Mouse (Mus musculus) midbrain, embryonic 16.5 days (tissue): ENCODE measurements at regions not wholly inside any gene's neighbourhood (a gene's known extent, or its start where the extent isn't known, plus 50 kb on each side); places are given as distances from the start of the nearest gene placed in this dataset.

ENCODE experiments used
- ATAC-seq: fragments of 200-750 bp; cut with Nextera tagmentation; 2 replicates; pipeline ENCODE4 v1.8.0; 2017; ENCODE audit warnings: moderate TSS enrichment
- H3K27ac ChIP-seq: fragments of 300-500 bp; sonication (generic); 2 replicates; pipeline ENCODE4 v1.5.1; 2014; ENCODE audit warnings: mild to moderate bottlenecking, low read length, mixed read lengths
- H3K27me3 ChIP-seq: fragments of 300-500 bp; sonication (generic); 2 replicates; pipeline ENCODE4 v1.6.1; 2014; ENCODE audit warnings: low read depth, low read length, mixed read lengths; ENCODE audit not compliant: control insufficient read depth, insufficient read depth
- H3K36me3 ChIP-seq: fragments of 300-500 bp; sonication (generic); 2 replicates; pipeline ENCODE4 v1.6.1; 2014; ENCODE audit warnings: mild to moderate bottlenecking, low read length, moderate library complexity, mixed read lengths; ENCODE audit not compliant: control insufficient read depth, insufficient read depth
- H3K4me1 ChIP-seq: fragments of 300-500 bp; sonication (generic); 2 replicates; pipeline ENCODE4 v1.6.1; 2014; ENCODE audit warnings: mild to moderate bottlenecking, low read length, mixed read lengths; ENCODE audit not compliant: control insufficient read depth, insufficient read depth
- H3K4me2 ChIP-seq: fragments of 300-500 bp; sonication (generic); 2 replicates; pipeline ENCODE4 v1.6.1; 2014; ENCODE audit warnings: mild to moderate bottlenecking, low read length, mixed read lengths
- H3K4me3 ChIP-seq: fragments of 300-500 bp; sonication (generic); 2 replicates; pipeline ENCODE4 v1.5.1; 2014; ENCODE audit warnings: low read depth, mild to moderate bottlenecking, low read length, moderate library complexity, mixed read lengths
- H3K9ac ChIP-seq: fragments of 300-500 bp; sonication (generic); 2 replicates; pipeline ENCODE4 v1.6.1; 2014; ENCODE audit warnings: low read depth, low read length, mixed read lengths
- H3K9me3 ChIP-seq: fragments of 300-500 bp; sonication (generic); replicated peaks from 2 replicates; pipeline ENCODE4 v1.6.1; 2014; ENCODE audit warnings: mild to moderate bottlenecking, low read length, mixed read lengths; ENCODE audit not compliant: control insufficient read depth, poor library complexity, severe bottlenecking
- whole genome bisulfite sequencing: fragments of 180-500 bp; shearing (Covaris S2); extraction: QIAGEN DNeasy Blood & Tissue Kit; methylation state at CpG from one replicate; pipeline ENCODE4 v1.1.7; 2014; 5-methylcytosine and 5-hydroxymethylcytosine counted together

DNA sequence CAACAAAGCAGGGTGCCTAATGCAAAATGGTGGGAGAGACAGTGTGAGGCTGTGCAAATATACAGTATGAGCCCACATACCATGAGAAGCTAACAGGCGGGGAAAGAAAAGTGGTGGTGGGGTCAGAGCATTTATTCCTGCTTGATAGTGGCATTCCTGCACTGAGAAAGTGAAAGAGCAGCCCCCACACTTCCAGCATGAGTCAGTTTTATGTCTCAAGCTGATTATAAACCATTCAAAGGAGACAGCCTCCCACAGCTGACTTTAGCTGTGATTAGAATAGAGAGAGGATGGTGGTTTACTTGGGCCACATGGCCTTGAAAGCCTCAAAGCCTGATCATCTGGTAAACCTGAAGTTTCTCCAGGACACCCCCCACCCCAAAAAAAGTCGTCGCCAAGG, 64.4 kb downstream of the Gm43517 start:
- WGBS: 74% methylated on average over 3 of the region's 3 CpGs
- Histone ChIP-seq H3K36me3 (no peaks in the 10 kb centered on the region), H3K27me3 (no peaks in the 10 kb centered on the region), H3K4me1 (no peaks in the 10 kb centered on the region), H3K9ac (no peak overlapping the region), H3K4me3 (no peak overlapping the region), H3K9me3 (no peaks in the 10 kb centered on the region), H3K4me2 (no peak overlapping the region), H3K27ac (no peak overlapping the region)
- no peak for ATAC-seq

DNA sequence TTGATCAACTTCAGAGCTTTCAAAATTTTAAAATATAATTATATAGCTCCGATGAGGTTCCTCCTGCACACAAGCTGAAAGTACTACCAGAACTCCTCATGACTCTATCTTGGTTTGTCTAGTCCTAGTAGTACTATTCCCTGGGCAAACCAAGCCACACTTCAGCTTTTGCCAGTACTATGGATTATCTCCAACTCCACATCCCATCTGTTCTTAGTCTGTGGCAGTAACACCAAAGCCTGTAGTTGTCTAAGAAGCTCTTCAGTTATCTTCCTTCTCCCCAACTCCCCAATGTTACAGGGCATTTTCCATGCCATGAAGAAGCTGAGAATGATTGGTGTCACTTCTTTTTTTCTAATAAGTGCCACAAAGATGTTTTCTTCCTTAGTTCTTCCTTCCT, 83.1 kb downstream of the Gm43517 start:
- no peak for ATAC-seq
- Histone ChIP-seq H3K27ac (no peak overlapping the region), H3K4me2 (no peak overlapping the region), H3K9me3 (no peaks in the 10 kb centered on the region), H3K4me1 (no peaks in the 10 kb centered on the region), H3K9ac (no peak overlapping the region), H3K36me3 (no peaks in the 10 kb centered on the region), H3K4me3 (no peak overlapping the region), H3K27me3 (no peaks in the 10 kb centered on the region)
- WGBS: 97% methylated on average over 1 of the region's 1 CpGs

DNA sequence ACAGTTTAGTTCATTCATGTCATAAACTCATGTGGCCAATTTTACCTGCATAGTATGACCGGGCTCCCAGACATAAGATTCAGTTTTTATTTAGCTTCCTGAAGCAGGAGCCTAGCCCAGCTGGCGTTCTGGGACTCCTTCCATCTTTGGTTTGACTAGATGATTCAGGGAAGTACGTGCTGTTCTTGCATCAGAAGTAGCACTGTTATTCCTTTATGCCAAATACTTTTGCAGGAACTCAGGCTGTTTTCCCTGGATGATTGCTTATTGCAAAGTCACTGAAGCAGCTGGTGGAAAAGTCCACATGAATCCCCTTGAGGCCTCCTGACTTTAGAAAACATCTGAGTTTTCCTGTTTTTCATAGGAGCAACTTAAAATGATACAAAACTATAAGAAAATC, 88.4 kb downstream of the Gm43517 start:
- H3K4me2 ChIP-seq: no peak overlapping the region
- H3K4me1 ChIP-seq: no peaks in the 10 kb centered on the region
- no peak overlapping the region for H3K4me3 ChIP-seq
- H3K27ac ChIP-seq: no peak overlapping the region
- H3K27me3 ChIP-seq: no peaks in the 10 kb centered on the region
- H3K9me3 ChIP-seq: no peaks in the 10 kb centered on the region
- WGBS: 80% methylated on average over 3 of the region's 3 CpGs
- H3K9ac ChIP-seq: no peak overlapping the region
- H3K36me3 ChIP-seq: no peaks in the 10 kb centered on the region
- no peak for ATAC-seq

DNA sequence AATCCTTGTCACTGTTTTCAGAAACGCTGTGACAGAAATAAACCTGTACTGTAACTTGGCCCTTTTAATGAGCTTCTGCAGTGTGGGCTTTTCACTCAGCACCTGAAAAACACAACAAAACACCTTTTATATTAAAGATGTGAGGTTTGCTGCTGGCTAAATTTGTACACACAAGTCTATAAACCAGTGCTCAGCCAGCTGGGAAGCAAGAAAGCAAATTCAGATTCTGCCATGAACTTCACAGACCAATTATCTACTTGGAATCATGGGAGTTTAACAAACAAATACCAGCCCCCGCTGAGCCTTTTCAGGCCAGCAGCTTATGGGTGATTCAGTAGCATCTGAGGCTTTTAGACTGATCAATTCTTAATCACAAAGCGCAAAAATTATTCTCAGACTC, 95.7 kb downstream of the Gm43517 start:
- H3K4me2 ChIP-seq: no peak overlapping the region; the same call in 1 of the 2 replicates
- no peaks in the 10 kb centered on the region for H3K9me3 ChIP-seq
- H3K27ac ChIP-seq: no peak overlapping the region
- H3K9ac ChIP-seq: no peak overlapping the region
- WGBS: 36% methylated on average over 3 of the region's 3 CpGs
- no peak for ATAC-seq
- no peak overlapping the region for H3K4me3 ChIP-seq
- H3K36me3 ChIP-seq: no peaks in the 10 kb centered on the region
- H3K27me3 ChIP-seq: no peaks in the 10 kb centered on the region
- H3K4me1 ChIP-seq: peaks cover 5% of the 10 kb centered on the region

GRCm38 (mm10) chr12:49481151-49481550, 96.2 kb downstream of the Gm43517 start:
- no peak for ATAC-seq

DNA sequence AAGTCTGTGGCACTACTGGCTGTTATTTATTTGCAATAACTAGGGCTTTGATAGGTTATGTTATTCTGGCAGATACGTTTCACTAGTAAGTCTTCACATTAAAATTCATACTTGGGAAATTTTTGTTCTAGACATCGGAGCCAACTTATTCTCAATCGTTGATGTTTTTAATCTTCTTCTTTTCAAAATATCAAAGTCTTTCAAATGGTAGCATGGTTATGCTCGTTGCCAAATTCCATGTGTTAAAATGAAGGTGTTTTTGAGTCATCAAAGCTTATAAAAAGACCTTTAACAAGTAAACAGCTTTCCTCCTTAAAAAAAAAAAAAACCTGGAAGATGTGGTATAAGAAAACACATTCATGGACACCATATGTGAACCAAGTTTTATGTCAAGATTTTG, 97.4 kb downstream of the Gm43517 start:
- no peak overlapping the region for H3K4me3 ChIP-seq
- H3K4me1 ChIP-seq: peaks cover 5% of the 10 kb centered on the region
- no peak overlapping the region for H3K4me2 ChIP-seq
- no peak overlapping the region for H3K27ac ChIP-seq
- WGBS: 81% methylated on average over 4 of the region's 4 CpGs
- no peaks in the 10 kb centered on the region for H3K9me3 ChIP-seq
- no peaks in the 10 kb centered on the region for H3K27me3 ChIP-seq
- no peak for ATAC-seq
- H3K36me3 ChIP-seq: no peaks in the 10 kb centered on the region
- no peak overlapping the region for H3K9ac ChIP-seq

More at GRCm38 (mm10) chr12:49481151-49481550, 96.2 kb downstream of the Gm43517 start:
- H3K27me3 ChIP-seq: no peaks in the 10 kb centered on the region
- no peak overlapping the region for H3K27ac ChIP-seq
- 37% methylated on average over 8 of the region's 8 CpGs for WGBS
- no peak overlapping the region for H3K9ac ChIP-seq
- peak overlapping the region; percentile 8; the same call in 1 of the 2 replicates for H3K4me2 ChIP-seq
- no peaks in the 10 kb centered on the region for H3K36me3 ChIP-seq
- no peak overlapping the region for H3K4me3 ChIP-seq
- H3K9me3 ChIP-seq: no peaks in the 10 kb centered on the region
- peaks cover 5% of the 10 kb centered on the region for H3K4me1 ChIP-seq

DNA sequence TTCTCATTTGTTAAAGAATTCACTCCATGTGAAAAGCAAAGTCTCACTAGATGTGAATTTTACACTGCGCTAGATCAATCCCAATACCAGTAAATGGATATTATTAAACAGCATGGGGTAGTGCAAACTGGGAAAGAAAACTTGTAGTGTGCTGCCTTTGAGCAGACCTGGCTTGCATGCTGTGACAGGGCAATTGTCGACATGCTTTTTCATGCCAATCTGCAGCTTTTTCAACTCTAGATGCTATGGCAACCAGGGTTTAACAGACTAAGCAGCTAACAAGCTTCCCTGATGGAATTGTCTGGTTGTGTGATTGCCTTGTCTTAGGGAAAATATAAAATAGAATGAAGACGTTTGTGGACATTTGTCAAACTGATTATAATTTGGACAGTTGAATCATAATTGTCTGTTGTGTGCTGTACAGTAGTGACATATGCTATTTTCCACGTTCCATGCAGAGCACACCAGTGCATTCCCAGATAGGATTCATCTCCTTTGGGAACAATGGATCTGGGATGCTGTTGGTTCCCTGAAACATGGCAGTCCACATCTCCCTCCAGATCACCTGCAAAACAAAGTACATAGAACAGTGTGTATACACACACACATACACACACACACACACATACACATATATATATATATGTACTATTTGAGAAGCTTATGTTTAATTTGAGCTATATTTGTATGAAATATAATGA, 99.2 kb downstream of the Gm43517 start:
- Histone ChIP-seq H3K4me2 (no peak overlapping the region), H3K4me3 (no peak overlapping the region), H3K27ac (peak overlapping the region; percentile 47; the same call in 1 of the 2 replicates), H3K27me3 (no peaks in the 10 kb centered on the region), H3K4me1 (peaks cover 5% of the 10 kb centered on the region), H3K36me3 (no peaks in the 10 kb centered on the region), H3K9me3 (no peaks in the 10 kb centered on the region), H3K9ac (no peak overlapping the region)
- 13% methylated on average over 4 of the region's 4 CpGs for WGBS
- peak; percentile 92 for ATAC-seq

DNA sequence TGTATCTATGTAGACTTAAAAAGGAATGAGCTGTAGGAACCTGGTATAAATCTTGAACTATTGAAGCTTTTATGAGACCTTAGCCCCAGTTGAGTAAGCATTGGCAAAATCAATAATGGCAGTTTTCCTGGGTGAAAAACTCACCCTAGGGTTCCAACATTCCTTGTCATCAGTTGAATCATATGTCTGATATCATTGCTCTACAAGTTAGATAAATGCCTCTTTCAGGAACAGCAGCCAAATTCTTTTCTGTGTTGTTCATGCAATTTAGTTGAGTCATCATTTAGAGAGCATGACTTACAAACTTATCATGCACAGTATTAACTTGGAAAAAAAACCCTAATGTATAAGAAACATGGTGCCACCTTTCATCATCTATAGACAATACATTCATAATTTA, 128.2 kb downstream of the Gm43517 start:
- no peak overlapping the region for H3K4me2 ChIP-seq
- no peaks in the 10 kb centered on the region for H3K27me3 ChIP-seq
- H3K36me3 ChIP-seq: no peaks in the 10 kb centered on the region
- no peaks in the 10 kb centered on the region for H3K9me3 ChIP-seq
- no peak overlapping the region for H3K4me3 ChIP-seq
- H3K9ac ChIP-seq: no peak overlapping the region
- H3K4me1 ChIP-seq: no peaks in the 10 kb centered on the region
- no peak overlapping the region for H3K27ac ChIP-seq
- no peak for ATAC-seq

- Histone ChIP-seq H3K9me3 (no peaks in the 10 kb centered on the region), H3K27me3 (no peaks in the 10 kb centered on the region)
- WGBS: 78% methylated on average over 1 of the region's 1 CpGs
These were observed 129.6 kb downstream of the Gm43517 start for GRCm38 (mm10) chr12:49514616-49515015.

More at GRCm38 (mm10) chr12:49514616-49515015, 129.6 kb downstream of the Gm43517 start:
- Histone ChIP-seq H3K4me1 (no peaks in the 10 kb centered on the region), H3K9ac (no peak overlapping the region), H3K36me3 (no peaks in the 10 kb centered on the region), H3K4me2 (no peak overlapping the region), H3K4me3 (no peak overlapping the region), H3K27ac (no peak overlapping the region)
- ATAC-seq: no peak
